Mouse (Mus musculus): ENCODE data around the gene Thsd4. TPM values are rescaled to one million over a fixed set of nuclear protein-coding genes. Genes with fewer than 3 reads are reported as not detected.

Gene Thsd4
- polyA plus RNA-seq, 1 experiment = 1.9 TPM

DNA sequence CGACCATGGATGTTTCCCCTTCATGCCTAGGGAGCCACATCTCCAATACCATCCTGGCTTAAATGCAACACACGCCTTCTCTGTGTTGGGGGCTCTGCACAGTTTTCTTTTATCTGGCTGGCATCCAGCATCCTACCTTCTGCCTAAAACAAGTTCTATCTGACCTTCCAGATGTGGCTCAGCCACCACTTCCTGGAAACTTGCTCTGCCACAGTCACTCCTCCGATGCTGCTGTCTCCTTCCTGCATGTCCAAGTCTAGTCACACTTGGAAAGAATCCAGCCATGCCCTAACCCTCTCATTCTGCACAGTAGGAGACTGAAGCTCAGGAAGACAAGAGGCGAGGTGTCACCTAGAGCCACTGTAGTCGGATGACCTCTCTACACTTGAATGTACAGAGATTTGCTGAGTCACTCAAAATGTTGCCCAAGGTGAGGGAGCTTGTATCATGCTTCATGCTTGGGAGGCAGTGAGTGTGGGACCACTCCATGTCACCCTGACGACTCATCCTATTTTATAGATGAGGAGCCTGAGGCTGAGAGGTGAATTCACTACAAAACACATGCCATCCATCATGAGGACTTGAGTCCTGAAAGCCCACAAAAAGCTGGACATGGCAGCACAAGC is 259.2 kb downstream of the Thsd4 start:
- H3K4me1 ChIP-seq (ENCODE audit: control insufficient read depth, insufficient read depth, low read length) = no peaks in the 10 kb centered on the region
- no peak overlapping the region for H3K9ac ChIP-seq (ENCODE audit: low read depth, poor library complexity, severe bottlenecking)
- H3K4me3 ChIP-seq (ENCODE audit: low read depth, low read length) = no peak overlapping the region
- no peaks in the 10 kb centered on the region for H3K27me3 ChIP-seq (ENCODE audit: control insufficient read depth, insufficient read depth, low read length, poor library complexity, severe bottlenecking)
- no peaks in the 10 kb centered on the region for H3K36me3 ChIP-seq (ENCODE audit: control insufficient read depth, insufficient read depth, low read length, poor library complexity, severe bottlenecking)
- H3K27ac ChIP-seq (ENCODE audit: insufficient read depth, low read length) = no peak overlapping the region
- no peaks in the 10 kb centered on the region for H3K9me3 ChIP-seq (replicated peaks; ENCODE audit: control insufficient read depth, insufficient read depth, low read length, poor library complexity, severe bottlenecking)
- TF ChIP-seq CTCF (IDR thresholded peaks at IDR 0.05; ENCODE audit: low read depth, low read length) (no peak), POLR2A (IDR thresholded peaks at IDR 0.05; ENCODE audit: insufficient read depth, low read length) (no peak), EP300 (IDR thresholded peaks at IDR 0.05; ENCODE audit: insufficient read depth, low read depth, low read length) (no peak)

DNA sequence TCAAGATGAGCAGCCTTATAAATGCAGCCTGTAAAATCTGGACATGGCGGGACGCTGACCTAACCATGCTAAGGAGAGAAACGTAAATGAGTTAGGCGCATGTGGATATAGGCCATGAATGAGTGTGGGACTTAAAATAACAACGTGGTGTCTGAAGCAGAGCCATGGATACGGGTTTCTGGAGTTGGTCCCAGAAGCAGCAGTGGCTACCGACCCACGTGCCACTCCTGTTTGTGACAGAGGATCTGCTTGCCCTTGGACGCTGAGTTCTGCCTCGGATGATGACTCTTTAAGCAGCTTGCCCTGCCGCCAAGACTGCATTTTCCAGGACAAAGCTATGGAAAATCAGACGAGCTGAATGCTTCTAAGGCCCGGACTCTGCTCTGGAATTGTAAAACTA is 262.2 kb downstream of the Thsd4 start:
- Histone ChIP-seq H3K4me3 (ENCODE audit: low read depth, low read length) (no peak overlapping the region), H3K27ac (ENCODE audit: insufficient read depth, low read length) (no peak overlapping the region), H3K9ac (ENCODE audit: low read depth, poor library complexity, severe bottlenecking) (no peak overlapping the region), H3K4me1 (ENCODE audit: control insufficient read depth, insufficient read depth, low read length) (no peaks in the 10 kb centered on the region), H3K9me3 (replicated peaks; ENCODE audit: control insufficient read depth, insufficient read depth, low read length, poor library complexity, severe bottlenecking) (no peaks in the 10 kb centered on the region), H3K27me3 (ENCODE audit: control insufficient read depth, insufficient read depth, low read length, poor library complexity, severe bottlenecking) (no peaks in the 10 kb centered on the region), H3K36me3 (ENCODE audit: control insufficient read depth, insufficient read depth, low read length, poor library complexity, severe bottlenecking) (no peaks in the 10 kb centered on the region)
- TF ChIP-seq POLR2A (IDR thresholded peaks at IDR 0.05; ENCODE audit: insufficient read depth, low read length) (no peak), EP300 (IDR thresholded peaks at IDR 0.05; ENCODE audit: insufficient read depth, low read depth, low read length) (no peak), CTCF (IDR thresholded peaks at IDR 0.05; ENCODE audit: low read depth, low read length) (no peak)

GRCm38 (mm10) chr9:60251765-60252164 is 270.1 kb downstream of the Thsd4 start:
- H3K4me1 ChIP-seq (ENCODE audit: control insufficient read depth, insufficient read depth, low read length) = no peaks in the 10 kb centered on the region
- TF ChIP-seq POLR2A (IDR thresholded peaks at IDR 0.05; ENCODE audit: insufficient read depth, low read length) (no peak), CTCF (IDR thresholded peaks at IDR 0.05; ENCODE audit: low read depth, low read length) (peak; percentile 47)
- no peaks in the 10 kb centered on the region for H3K36me3 ChIP-seq (ENCODE audit: control insufficient read depth, insufficient read depth, low read length, poor library complexity, severe bottlenecking)
- H3K9ac ChIP-seq (ENCODE audit: low read depth, poor library complexity, severe bottlenecking) = no peak overlapping the region
- H3K4me3 ChIP-seq (ENCODE audit: low read depth, low read length) = no peak overlapping the region
- H3K9me3 ChIP-seq (replicated peaks; ENCODE audit: control insufficient read depth, insufficient read depth, low read length, poor library complexity, severe bottlenecking) = no peaks in the 10 kb centered on the region
- H3K27me3 ChIP-seq (ENCODE audit: control insufficient read depth, insufficient read depth, low read length, poor library complexity, severe bottlenecking) = no peaks in the 10 kb centered on the region
- no peak overlapping the region for H3K27ac ChIP-seq (ENCODE audit: insufficient read depth, low read length)

GRCm38 (mm10) chr9:60250403-60250802 is 271.4 kb downstream of the Thsd4 start:
- Histone ChIP-seq H3K36me3 (ENCODE audit: control insufficient read depth, insufficient read depth, low read length, poor library complexity, severe bottlenecking) (no peaks in the 10 kb centered on the region), H3K27ac (ENCODE audit: insufficient read depth, low read length) (no peak overlapping the region), H3K27me3 (ENCODE audit: control insufficient read depth, insufficient read depth, low read length, poor library complexity, severe bottlenecking) (no peaks in the 10 kb centered on the region), H3K4me1 (ENCODE audit: control insufficient read depth, insufficient read depth, low read length) (no peaks in the 10 kb centered on the region), H3K4me3 (ENCODE audit: low read depth, low read length) (no peak overlapping the region), H3K9ac (ENCODE audit: low read depth, poor library complexity, severe bottlenecking) (no peak overlapping the region), H3K9me3 (replicated peaks; ENCODE audit: control insufficient read depth, insufficient read depth, low read length, poor library complexity, severe bottlenecking) (no peaks in the 10 kb centered on the region)
- TF ChIP-seq POLR2A (IDR thresholded peaks at IDR 0.05; ENCODE audit: insufficient read depth, low read length) = no peak
- TF ChIP-seq EP300 (IDR thresholded peaks at IDR 0.05; ENCODE audit: insufficient read depth, low read depth, low read length) = no peak
- no peak for TF ChIP-seq CTCF (IDR thresholded peaks at IDR 0.05; ENCODE audit: low read depth, low read length)

- no peak overlapping the region for H3K9ac ChIP-seq (ENCODE audit: low read depth, poor library complexity, severe bottlenecking)
- H3K27ac ChIP-seq (ENCODE audit: insufficient read depth, low read length) = no peak overlapping the region
These were observed 273.8 kb downstream of the Thsd4 start for GRCm38 (mm10) chr9:60247998-60248397.

GRCm38 (mm10) chr9:60244943-60245342 is 276.9 kb downstream of the Thsd4 start:
- Histone ChIP-seq H3K27ac (ENCODE audit: insufficient read depth, low read length) (no peak overlapping the region), H3K36me3 (ENCODE audit: control insufficient read depth, insufficient read depth, low read length, poor library complexity, severe bottlenecking) (no peaks in the 10 kb centered on the region), H3K9ac (ENCODE audit: low read depth, poor library complexity, severe bottlenecking) (no peak overlapping the region), H3K4me3 (ENCODE audit: low read depth, low read length) (no peak overlapping the region), H3K27me3 (ENCODE audit: control insufficient read depth, insufficient read depth, low read length, poor library complexity, severe bottlenecking) (no peaks in the 10 kb centered on the region), H3K9me3 (replicated peaks; ENCODE audit: control insufficient read depth, insufficient read depth, low read length, poor library complexity, severe bottlenecking) (no peaks in the 10 kb centered on the region), H3K4me1 (ENCODE audit: control insufficient read depth, insufficient read depth, low read length) (no peaks in the 10 kb centered on the region)
- TF ChIP-seq CTCF (IDR thresholded peaks at IDR 0.05; ENCODE audit: low read depth, low read length) (peak; percentile 40), EP300 (IDR thresholded peaks at IDR 0.05; ENCODE audit: insufficient read depth, low read depth, low read length) (no peak), POLR2A (IDR thresholded peaks at IDR 0.05; ENCODE audit: insufficient read depth, low read length) (no peak)

More at GRCm38 (mm10) chr9:60247998-60248397, 273.8 kb downstream of the Thsd4 start:
- Histone ChIP-seq H3K9me3 (replicated peaks; ENCODE audit: control insufficient read depth, insufficient read depth, low read length, poor library complexity, severe bottlenecking) (no peaks in the 10 kb centered on the region), H3K4me1 (ENCODE audit: control insufficient read depth, insufficient read depth, low read length) (no peaks in the 10 kb centered on the region), H3K36me3 (ENCODE audit: control insufficient read depth, insufficient read depth, low read length, poor library complexity, severe bottlenecking) (no peaks in the 10 kb centered on the region), H3K27me3 (ENCODE audit: control insufficient read depth, insufficient read depth, low read length, poor library complexity, severe bottlenecking) (no peaks in the 10 kb centered on the region), H3K4me3 (ENCODE audit: low read depth, low read length) (no peak overlapping the region)
- TF ChIP-seq CTCF (IDR thresholded peaks at IDR 0.05; ENCODE audit: low read depth, low read length) (no peak), POLR2A (IDR thresholded peaks at IDR 0.05; ENCODE audit: insufficient read depth, low read length) (no peak), EP300 (IDR thresholded peaks at IDR 0.05; ENCODE audit: insufficient read depth, low read depth, low read length) (no peak)
